Mouse (Mus musculus) kidney, postnatal 4 days (tissue): ENCODE measurements around the gene Tram2.

ENCODE experiments used
- DNase-seq, 2 experiments: peaks; one replicate each; pipeline ENCODE4 v3.0.0; 2021; ENCODE audit warnings: mixed read lengths in 2 of 2

The Tram2 gene

GRCm38 (mm10) chr1:20951799-20952198 lies 127.2 kb downstream of the Tram2 start:
- no peak for DNase-seq

- peak; percentile 96 to 97 for DNase-seq
Measured at GRCm38 (mm10) chr1:20951300-20951763, 127.7 kb downstream of the Tram2 start, which contains the start of gene Efhc1. Gene Efhc1, plus strand, starts transcription at chr1:20951626.
